Mouse (Mus musculus): Measurements from ENCODE around the gene Gucy1b2. TPM values are rescaled to one million over a fixed set of nuclear protein-coding genes. Genes with fewer than 3 reads are reported as not detected.

Gucy1b2 gene
- polyA plus RNA-seq, 1 experiment from 2014 or later, result not detected

- ATAC-seq (ENCODE audit: low FRiP score, low TSS enrichment) (no peak), DNase-seq (ENCODE audit: low spot score) (no peak)
- Histone ChIP-seq H3K36me3 (ENCODE audit: control insufficient read depth, insufficient read depth, low read length) (no peaks in the 10 kb centered on the region; the same call in 1 of the 2 replicates), H3K27ac (replicated peaks) (no peak overlapping the region), H3K4me3 (ENCODE audit: low read depth, low read length) (no peak overlapping the region), H3K4me2 (replicated peaks; ENCODE audit: low read depth) (no peak overlapping the region), H3K9ac (ENCODE audit: low read length) (no peak overlapping the region), H3K27me3 (ENCODE audit: control insufficient read depth, insufficient read depth, low read length) (no peaks in the 10 kb centered on the region), H3K9me3 (ENCODE audit: control insufficient read depth, low read length) (no peaks in the 10 kb centered on the region), H3K4me1 (replicated peaks; ENCODE audit: control insufficient read depth, insufficient read depth) (no peaks in the 10 kb centered on the region; the same call in 1 of the 2 replicates)
- TF ChIP-seq EP300 (optimal IDR thresholded peaks at IDR 0.05), result no peak
- no peak for TF ChIP-seq CTCF (IDR thresholded peaks at IDR 0.05; ENCODE audit: low read depth)
- 77% methylated on average over 11 of the region's 11 CpGs for WGBS
Measured at GRCm38 (mm10) chr14:62346570-62346969, 109.5 kb downstream of the Gucy1b2 start.

Other genes with a start within 250 kb of the Gucy1b2 start
- 36.7 and 38.6 TPM in 2 replicates for gene Rnaseh2b, start 163.7 kb downstream of the Gucy1b2 start, polyA plus RNA-seq (2015; fragmentation: Nextera tagmentation; extraction: Ambion mirVana)
- 0.18 TPM in 2 replicates for gene Dleu7, start 163.2 kb downstream of the Gucy1b2 start, polyA plus RNA-seq (2015; fragmentation: Nextera tagmentation; extraction: Ambion mirVana)
- 3.7 and 4.1 TPM in 2 replicates for gene Fam124a, start 99.4 kb upstream of the Gucy1b2 start, polyA plus RNA-seq (2015; fragmentation: Nextera tagmentation; extraction: Ambion mirVana)
- not detected in 2 replicates for gene Gm4131, start 110.6 kb upstream of the Gucy1b2 start, polyA plus RNA-seq (2015; fragmentation: Nextera tagmentation; extraction: Ambion mirVana)
- not detected in 2 replicates for gene Serpine3, start 207.4 kb upstream of the Gucy1b2 start, polyA plus RNA-seq (2015; fragmentation: Nextera tagmentation; extraction: Ambion mirVana)

Data from stomach, postnatal 0 days (tissue).